Mouse (Mus musculus): ENCODE data around the gene Cobl. TPM values are rescaled to one million over a fixed set of nuclear protein-coding genes. Genes with fewer than 3 reads are reported as not detected.

Cobl gene
- polyA plus RNA-seq, 1 experiment from 2014 or later, result 5.5 TPM

DNA sequence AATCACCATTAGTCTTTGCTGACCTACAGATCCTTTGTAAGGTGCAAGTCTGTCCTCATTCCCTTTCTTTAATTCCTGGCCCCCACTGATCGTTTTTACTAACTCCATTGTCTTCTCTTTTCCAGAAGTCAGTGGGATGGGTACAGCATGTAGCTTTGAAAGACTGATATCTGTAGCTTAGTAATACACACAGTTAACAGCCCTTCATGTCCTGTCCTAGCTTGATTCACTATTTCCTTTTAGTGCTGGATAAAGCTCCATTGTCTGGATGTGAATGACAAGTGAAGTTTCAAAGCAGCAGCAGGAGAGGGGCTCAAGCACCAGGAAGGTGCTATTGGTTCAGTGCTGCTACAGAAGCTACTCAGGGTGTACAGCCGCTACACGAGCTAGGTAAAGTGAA is 28.9 kb downstream of the Cobl start:
- Histone ChIP-seq H3K27me3 (ENCODE audit: control insufficient read depth, insufficient read depth, low read length) (no peaks in the 10 kb centered on the region), H3K27ac (ENCODE audit: low read depth, low read length) (no peak overlapping the region), H3K9ac (ENCODE audit: low read depth, low read length) (no peak overlapping the region), H3K9me3 (ENCODE audit: control insufficient read depth, low read length) (no peaks in the 10 kb centered on the region), H3K36me3 (ENCODE audit: control insufficient read depth, insufficient read depth, low read length) (no peaks in the 10 kb centered on the region), H3K4me3 (ENCODE audit: low read length) (no peak overlapping the region), H3K4me2 (replicated peaks; ENCODE audit: low read depth, low read length) (no peak overlapping the region), H3K4me1 (ENCODE audit: control insufficient read depth, insufficient read depth, low read length) (no peaks in the 10 kb centered on the region; the same call in 1 of the 2 replicates)
- WGBS, result 73% methylated on average over 3 of the region's 3 CpGs
- ATAC-seq (ENCODE audit: low FRiP score, low TSS enrichment), result no peak

DNA sequence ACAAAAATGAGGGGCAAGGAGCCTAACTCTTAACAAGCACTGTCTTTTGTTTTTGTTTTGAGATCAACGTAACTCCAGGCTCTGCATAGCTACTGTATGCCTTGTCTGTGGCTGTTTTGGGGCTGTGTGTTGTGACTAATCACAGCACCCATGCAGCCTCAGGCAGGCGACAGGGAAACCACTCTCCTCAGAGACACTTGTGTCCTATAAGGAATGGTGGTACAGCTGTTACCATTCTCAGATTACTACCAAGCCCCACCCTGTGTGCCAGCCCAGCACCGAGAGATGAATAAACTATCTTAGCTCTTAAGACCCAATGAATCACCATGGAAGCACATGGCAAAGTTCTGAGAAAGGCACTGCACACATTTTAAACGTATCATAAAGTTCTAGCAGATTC is 29.7 kb downstream of the Cobl start:
- no peak overlapping the region for H3K9ac ChIP-seq (ENCODE audit: low read depth, low read length)
- H3K9me3 ChIP-seq (ENCODE audit: control insufficient read depth, low read length), result no peaks in the 10 kb centered on the region
- no peak for ATAC-seq (ENCODE audit: low FRiP score, low TSS enrichment)
- no peak overlapping the region for H3K27ac ChIP-seq (ENCODE audit: low read depth, low read length)
- H3K36me3 ChIP-seq (ENCODE audit: control insufficient read depth, insufficient read depth, low read length), result no peaks in the 10 kb centered on the region
- H3K4me3 ChIP-seq (ENCODE audit: low read length), result no peak overlapping the region
- H3K4me2 ChIP-seq (replicated peaks; ENCODE audit: low read depth, low read length), result no peak overlapping the region
- peaks cover 3% of the 10 kb centered on the region; the same call in 1 of the 2 replicates for H3K4me1 ChIP-seq (ENCODE audit: control insufficient read depth, insufficient read depth, low read length)
- WGBS, result 45% methylated on average over 4 of the region's 4 CpGs
- no peaks in the 10 kb centered on the region for H3K27me3 ChIP-seq (ENCODE audit: control insufficient read depth, insufficient read depth, low read length)

DNA sequence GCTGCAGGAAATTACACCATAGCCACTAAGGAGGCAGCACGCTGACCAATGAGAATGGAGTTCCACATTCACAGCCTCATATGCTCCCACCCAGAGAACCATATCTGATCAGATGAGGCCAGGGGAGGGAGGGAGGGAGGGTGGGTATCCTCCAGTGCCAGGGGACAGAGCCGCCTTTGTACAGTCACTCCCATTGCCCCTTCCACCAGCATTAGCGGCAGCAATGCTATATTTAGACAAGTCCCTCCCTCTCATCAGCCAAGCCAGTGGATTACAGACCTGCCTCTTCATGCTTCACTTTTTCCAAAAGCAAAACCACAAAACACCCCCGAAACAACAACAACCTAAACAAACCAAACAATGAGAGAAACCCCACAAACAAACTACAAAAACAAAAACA is 30.2 kb downstream of the Cobl start:
- no peak overlapping the region for H3K27ac ChIP-seq (ENCODE audit: low read depth, low read length)
- H3K9ac ChIP-seq (ENCODE audit: low read depth, low read length), result no peak overlapping the region
- ATAC-seq (ENCODE audit: low FRiP score, low TSS enrichment), result 0 out of 2 replicates have a peak, but pooled peaks have one; percentile 51
- 60% methylated on average over 4 of the region's 4 CpGs for WGBS
- H3K36me3 ChIP-seq (ENCODE audit: control insufficient read depth, insufficient read depth, low read length), result no peaks in the 10 kb centered on the region
- H3K27me3 ChIP-seq (ENCODE audit: control insufficient read depth, insufficient read depth, low read length), result no peaks in the 10 kb centered on the region
- H3K9me3 ChIP-seq (ENCODE audit: control insufficient read depth, low read length), result no peaks in the 10 kb centered on the region
- H3K4me2 ChIP-seq (replicated peaks; ENCODE audit: low read depth, low read length), result no peak overlapping the region
- H3K4me1 ChIP-seq (ENCODE audit: control insufficient read depth, insufficient read depth, low read length), result peaks cover 4% of the 10 kb centered on the region; the same call in 1 of the 2 replicates
- no peak overlapping the region for H3K4me3 ChIP-seq (ENCODE audit: low read length)

DNA sequence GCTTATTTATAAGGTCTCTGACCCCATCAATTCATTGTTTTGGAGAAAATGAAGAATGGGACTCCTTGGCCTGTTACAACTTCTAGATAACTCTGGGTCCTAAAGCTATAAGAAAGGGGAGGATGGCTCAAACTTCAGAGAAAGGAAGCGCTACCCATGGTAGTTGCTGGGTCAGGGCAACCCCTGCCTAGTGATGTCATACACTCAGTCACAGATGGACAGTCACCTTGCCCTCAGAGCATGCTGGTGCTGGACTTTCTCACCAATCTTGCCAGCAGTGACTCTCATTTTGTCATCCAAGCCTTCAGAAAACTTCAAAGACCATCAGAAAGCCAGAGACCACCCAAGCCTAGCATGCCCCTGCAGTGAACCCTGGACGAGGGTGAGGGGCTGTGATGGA is 32.8 kb downstream of the Cobl start:
- H3K4me3 ChIP-seq (ENCODE audit: low read length), result no peak overlapping the region
- 47% methylated on average over 2 of the region's 2 CpGs for WGBS
- no peaks in the 10 kb centered on the region for H3K27me3 ChIP-seq (ENCODE audit: control insufficient read depth, insufficient read depth, low read length)
- H3K4me1 ChIP-seq (ENCODE audit: control insufficient read depth, insufficient read depth, low read length), result peaks cover 4% of the 10 kb centered on the region; the same call in 1 of the 2 replicates
- no peaks in the 10 kb centered on the region for H3K9me3 ChIP-seq (ENCODE audit: control insufficient read depth, low read length)
- no peaks in the 10 kb centered on the region for H3K36me3 ChIP-seq (ENCODE audit: control insufficient read depth, insufficient read depth, low read length)
- no peak overlapping the region for H3K4me2 ChIP-seq (replicated peaks; ENCODE audit: low read depth, low read length)
- no peak overlapping the region for H3K27ac ChIP-seq (ENCODE audit: low read depth, low read length)
- H3K9ac ChIP-seq (ENCODE audit: low read depth, low read length), result no peak overlapping the region
- ATAC-seq (ENCODE audit: low FRiP score, low TSS enrichment), result 0 out of 2 replicates have a peak, but pooled peaks have one; percentile 39

DNA sequence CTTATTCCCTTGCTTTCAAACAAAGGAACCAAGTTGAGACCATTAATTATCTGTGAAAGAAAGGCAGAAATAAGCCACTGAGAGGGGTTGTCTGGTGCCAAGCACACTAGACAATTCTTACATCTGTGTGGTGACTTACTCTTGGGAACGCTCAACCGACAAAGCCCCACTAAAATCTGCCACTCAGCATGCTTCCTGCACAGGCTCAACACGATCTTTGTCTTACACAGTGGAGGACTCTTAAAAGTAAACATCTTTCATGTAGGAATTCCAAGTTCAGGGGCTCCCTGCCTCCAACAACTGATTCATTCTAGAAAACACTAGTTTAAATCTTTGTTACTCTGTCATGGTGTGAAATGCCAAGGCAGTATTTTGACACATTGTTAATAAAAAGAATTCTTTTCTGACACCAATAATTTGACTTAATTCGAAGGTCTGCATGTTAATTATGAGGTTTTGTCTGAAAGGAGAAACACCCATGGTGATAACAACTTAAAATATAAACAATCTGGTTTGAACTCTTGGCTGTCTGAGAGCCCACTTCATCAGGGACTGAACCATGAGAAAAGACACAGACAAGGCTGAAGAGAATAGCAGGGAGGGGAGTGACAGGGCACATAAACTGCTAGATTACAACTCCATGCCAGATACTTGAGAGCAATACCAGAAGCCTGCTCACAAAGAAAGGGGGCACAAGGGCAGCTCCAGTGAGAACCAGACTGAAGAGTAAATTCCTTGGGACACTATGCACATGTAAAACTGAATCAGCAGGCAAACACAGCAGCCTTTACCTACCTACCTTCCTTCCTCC is 34.3 kb downstream of the Cobl start:
- H3K27ac ChIP-seq (ENCODE audit: low read depth, low read length), result no peak overlapping the region
- no peaks in the 10 kb centered on the region for H3K27me3 ChIP-seq (ENCODE audit: control insufficient read depth, insufficient read depth, low read length)
- peaks cover 4% of the 10 kb centered on the region; the same call in 1 of the 2 replicates for H3K4me1 ChIP-seq (ENCODE audit: control insufficient read depth, insufficient read depth, low read length)
- WGBS, result 26% methylated on average over 4 of the region's 4 CpGs
- no peak overlapping the region for H3K4me3 ChIP-seq (ENCODE audit: low read length)
- H3K9ac ChIP-seq (ENCODE audit: low read depth, low read length), result no peak overlapping the region
- no peaks in the 10 kb centered on the region for H3K9me3 ChIP-seq (ENCODE audit: control insufficient read depth, low read length)
- no peak overlapping the region for H3K4me2 ChIP-seq (replicated peaks; ENCODE audit: low read depth, low read length)
- ATAC-seq (ENCODE audit: low FRiP score, low TSS enrichment), result peak; percentile 22; the same call in 1 of the 2 replicates
- H3K36me3 ChIP-seq (ENCODE audit: control insufficient read depth, insufficient read depth, low read length), result no peaks in the 10 kb centered on the region

DNA sequence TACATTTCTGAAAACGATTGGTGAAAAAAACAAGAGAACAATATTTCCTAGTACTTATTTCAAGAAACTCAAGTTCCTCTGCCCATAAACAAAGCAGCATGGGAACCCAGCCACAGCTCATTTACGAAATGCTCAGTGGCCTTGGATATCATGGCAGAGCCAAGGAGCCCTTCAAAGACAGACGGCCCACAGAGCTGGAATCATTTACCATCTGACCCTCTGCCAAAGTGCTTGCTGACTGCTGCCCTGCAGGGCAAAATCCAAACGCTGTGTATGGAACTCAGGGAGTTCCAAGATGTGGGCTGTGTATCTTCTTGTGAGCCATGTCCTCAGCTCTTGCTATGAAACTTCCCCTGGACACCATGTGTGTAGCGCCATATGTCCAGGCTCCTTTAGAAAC is 38.0 kb downstream of the Cobl start:
- WGBS, result 78% methylated on average over 5 of the region's 5 CpGs
- Histone ChIP-seq H3K9me3 (ENCODE audit: control insufficient read depth, low read length) (no peaks in the 10 kb centered on the region), H3K4me2 (replicated peaks; ENCODE audit: low read depth, low read length) (no peak overlapping the region), H3K27ac (ENCODE audit: low read depth, low read length) (no peak overlapping the region), H3K4me1 (ENCODE audit: control insufficient read depth, insufficient read depth, low read length) (peaks cover 4% of the 10 kb centered on the region; the same call in 1 of the 2 replicates), H3K9ac (ENCODE audit: low read depth, low read length) (no peak overlapping the region), H3K36me3 (ENCODE audit: control insufficient read depth, insufficient read depth, low read length) (no peaks in the 10 kb centered on the region), H3K4me3 (ENCODE audit: low read length) (no peak overlapping the region), H3K27me3 (ENCODE audit: control insufficient read depth, insufficient read depth, low read length) (no peaks in the 10 kb centered on the region)
- no peak for ATAC-seq (ENCODE audit: low FRiP score, low TSS enrichment)

DNA sequence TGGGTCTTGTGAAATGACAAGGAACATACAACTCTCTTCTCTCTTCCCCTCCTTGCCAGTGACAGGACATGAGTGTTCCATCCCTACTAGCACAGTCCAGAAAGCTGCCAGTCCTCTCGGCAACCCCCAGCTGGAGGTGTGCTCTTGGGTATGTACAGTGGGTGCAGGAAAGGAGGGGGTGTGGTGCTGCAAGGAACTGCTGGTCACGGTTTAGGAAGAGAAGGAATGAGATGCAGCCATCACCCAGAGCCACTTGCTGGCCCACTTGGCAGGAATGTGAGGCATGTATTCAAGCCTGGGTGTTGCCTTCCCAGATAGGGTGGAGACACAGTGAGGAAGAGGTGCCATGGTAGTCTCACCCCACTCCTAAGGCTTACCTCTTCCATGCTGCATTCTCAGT is 40.6 kb downstream of the Cobl start:
- no peaks in the 10 kb centered on the region for H3K27me3 ChIP-seq (ENCODE audit: control insufficient read depth, insufficient read depth, low read length)
- 73% methylated on average over 2 of the region's 2 CpGs for WGBS
- no peaks in the 10 kb centered on the region for H3K4me1 ChIP-seq (ENCODE audit: control insufficient read depth, insufficient read depth, low read length)
- H3K9ac ChIP-seq (ENCODE audit: low read depth, low read length), result no peak overlapping the region
- no peaks in the 10 kb centered on the region for H3K9me3 ChIP-seq (ENCODE audit: control insufficient read depth, low read length)
- no peak for ATAC-seq (ENCODE audit: low FRiP score, low TSS enrichment)
- H3K27ac ChIP-seq (ENCODE audit: low read depth, low read length), result no peak overlapping the region
- no peak overlapping the region for H3K4me3 ChIP-seq (ENCODE audit: low read length)
- no peaks in the 10 kb centered on the region for H3K36me3 ChIP-seq (ENCODE audit: control insufficient read depth, insufficient read depth, low read length)
- H3K4me2 ChIP-seq (replicated peaks; ENCODE audit: low read depth, low read length), result no peak overlapping the region

DNA sequence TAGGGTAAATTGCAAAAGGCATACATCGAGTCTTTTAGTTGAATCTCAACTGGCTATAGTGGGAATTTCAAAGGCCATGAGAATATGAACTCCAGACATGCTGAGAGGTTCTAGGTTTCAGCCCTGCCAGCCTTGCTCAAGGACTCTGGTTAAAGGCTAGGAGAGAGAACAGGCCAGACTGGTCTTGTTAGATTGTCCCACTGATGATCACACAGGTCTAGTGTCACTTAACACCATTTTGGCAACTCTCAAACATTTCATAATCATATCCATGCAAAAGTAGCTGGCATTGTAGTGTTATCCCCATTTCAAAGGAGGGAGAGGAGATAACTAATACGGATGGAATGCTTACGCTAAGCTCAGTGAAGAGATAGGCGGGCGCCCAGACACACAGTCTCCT is 43.6 kb downstream of the Cobl start:
- no peak overlapping the region for H3K4me3 ChIP-seq (ENCODE audit: low read length)
- ATAC-seq (ENCODE audit: low FRiP score, low TSS enrichment), result no peak
- no peaks in the 10 kb centered on the region for H3K4me1 ChIP-seq (ENCODE audit: control insufficient read depth, insufficient read depth, low read length)
- no peak overlapping the region for H3K27ac ChIP-seq (ENCODE audit: low read depth, low read length)
- no peak overlapping the region for H3K9ac ChIP-seq (ENCODE audit: low read depth, low read length)
- H3K4me2 ChIP-seq (replicated peaks; ENCODE audit: low read depth, low read length), result no peak overlapping the region
- H3K27me3 ChIP-seq (ENCODE audit: control insufficient read depth, insufficient read depth, low read length), result no peaks in the 10 kb centered on the region
- no peaks in the 10 kb centered on the region for H3K9me3 ChIP-seq (ENCODE audit: control insufficient read depth, low read length)
- WGBS, result 91% methylated on average over 5 of the region's 5 CpGs
- H3K36me3 ChIP-seq (ENCODE audit: control insufficient read depth, insufficient read depth, low read length), result no peaks in the 10 kb centered on the region

DNA sequence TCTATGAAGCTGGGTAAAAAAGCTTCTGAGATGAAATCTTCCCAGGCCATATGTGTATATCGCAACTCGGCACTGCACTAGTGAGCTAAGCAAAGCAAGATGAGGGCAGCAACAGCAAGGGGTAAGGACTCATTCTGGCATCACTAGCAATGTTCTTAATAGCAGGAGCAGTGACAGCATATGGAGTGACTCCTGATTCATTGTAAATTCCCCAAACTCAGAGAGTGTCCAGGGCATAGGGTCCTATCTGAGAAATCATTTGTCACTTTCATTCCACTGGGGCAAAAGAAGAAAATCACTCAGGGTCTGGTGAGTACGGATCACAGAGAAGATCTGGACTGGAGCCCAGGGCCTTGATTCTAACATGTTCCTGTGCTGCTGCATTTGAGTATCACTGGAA is 44.6 kb downstream of the Cobl start:
- WGBS, result 84% methylated on average over 3 of the region's 3 CpGs
- Histone ChIP-seq H3K9me3 (ENCODE audit: control insufficient read depth, low read length) (no peaks in the 10 kb centered on the region), H3K27ac (ENCODE audit: low read depth, low read length) (no peak overlapping the region), H3K36me3 (ENCODE audit: control insufficient read depth, insufficient read depth, low read length) (no peaks in the 10 kb centered on the region), H3K4me3 (ENCODE audit: low read length) (no peak overlapping the region), H3K4me1 (ENCODE audit: control insufficient read depth, insufficient read depth, low read length) (no peaks in the 10 kb centered on the region), H3K4me2 (replicated peaks; ENCODE audit: low read depth, low read length) (no peak overlapping the region), H3K9ac (ENCODE audit: low read depth, low read length) (no peak overlapping the region), H3K27me3 (ENCODE audit: control insufficient read depth, insufficient read depth, low read length) (no peaks in the 10 kb centered on the region)
- ATAC-seq (ENCODE audit: low FRiP score, low TSS enrichment), result no peak

All from kidney, embryonic 14.5 days (tissue).